Mouse (Mus musculus) neural tube, embryonic 11.5 days (tissue): ENCODE measurements at regions not wholly inside any gene's neighbourhood (a gene's known extent, or its start where the extent isn't known, plus 50 kb on each side); places are given as distances from the start of the nearest gene placed in this dataset.

ENCODE experiments used
- ATAC-seq: fragments of 200-750 bp; cut with Nextera tagmentation; 2 replicates; pipeline ENCODE4 v1.8.0; 2017; ENCODE audit warnings: moderate number of reproducible peaks, mild to moderate bottlenecking, moderate TSS enrichment, moderate library complexity; ENCODE audit not compliant: insufficient read depth, low FRiP score, low TSS enrichment
- DNase-seq: peaks from one replicate; pipeline ENCODE4 v3.0.0-alpha.2; 2015; ENCODE audit warnings: low spot score
- H3K27ac ChIP-seq: fragments of 300-500 bp; sonication (generic); 2 replicates; pipeline ENCODE4 v1.5.1; 2014; ENCODE audit warnings: low read depth, mild to moderate bottlenecking, low read length
- H3K27me3 ChIP-seq: fragments of 300-500 bp; sonication (generic); 2 replicates; pipeline ENCODE4 v1.6.1; 2014; ENCODE audit warnings: mild to moderate bottlenecking, low read length, mixed read lengths; ENCODE audit not compliant: control insufficient read depth, insufficient read depth
- H3K36me3 ChIP-seq: fragments of 300-500 bp; sonication (generic); 2 replicates; pipeline ENCODE4 v1.6.1; 2014; ENCODE audit warnings: mild to moderate bottlenecking, low read length, moderate library complexity, mixed read lengths; ENCODE audit not compliant: control insufficient read depth, insufficient read depth
- H3K4me1 ChIP-seq: fragments of 300-500 bp; sonication (generic); 2 replicates; pipeline ENCODE4 v1.6.1; 2014; ENCODE audit warnings: low read length, mixed read lengths; ENCODE audit not compliant: control insufficient read depth, insufficient read depth
- H3K4me2 ChIP-seq: fragments of 300-500 bp; sonication (generic); 2 replicates; pipeline ENCODE4 v1.6.1; 2014; ENCODE audit warnings: low read depth, mild to moderate bottlenecking, moderate library complexity
- H3K4me3 ChIP-seq: fragments of 300-500 bp; sonication (generic); 2 replicates; pipeline ENCODE4 v1.5.1; 2014; ENCODE audit warnings: low read depth, low read length
- H3K9ac ChIP-seq: fragments of 300-500 bp; sonication (generic); 2 replicates; pipeline ENCODE4 v1.6.1; 2014; ENCODE audit warnings: mild to moderate bottlenecking, low read length
- H3K9me3 ChIP-seq: fragments of 300-500 bp; sonication (generic); 2 replicates; pipeline ENCODE4 v1.6.1; 2016; ENCODE audit warnings: low read length; ENCODE audit not compliant: control insufficient read depth
- WGBS: fragments of 180-500 bp; shearing (Covaris S2); extraction: QIAGEN DNeasy Blood & Tissue Kit; methylation state at CpG from one replicate; pipeline ENCODE4 v1.1.7; 2014; 5-methylcytosine and 5-hydroxymethylcytosine counted together

- Histone ChIP-seq H3K9ac (no peak overlapping the region), H3K4me1 (no peaks in the 10 kb centered on the region), H3K36me3 (no peaks in the 10 kb centered on the region), H3K27me3 (no peaks in the 10 kb centered on the region), H3K27ac (no peak overlapping the region), H3K4me2 (no peak overlapping the region), H3K9me3 (no peaks in the 10 kb centered on the region), H3K4me3 (no peak overlapping the region)
- no peak for ATAC-seq
- no peak for DNase-seq
Measured at GRCm38 (mm10) chr1:148708084-148708483, 1253.0 kb downstream of the Pla2g4a start.

GRCm38 (mm10) chr1:148707657-148708056 lies 1253.4 kb downstream of the Pla2g4a start:
- no peak overlapping the region for H3K9ac ChIP-seq
- DNase-seq (no peak), ATAC-seq (no peak)
- no peaks in the 10 kb centered on the region for H3K27me3 ChIP-seq
- no peaks in the 10 kb centered on the region for H3K4me1 ChIP-seq
- H3K36me3 ChIP-seq, result no peaks in the 10 kb centered on the region
- H3K9me3 ChIP-seq, result no peaks in the 10 kb centered on the region
- H3K27ac ChIP-seq, result no peak overlapping the region
- H3K4me2 ChIP-seq, result no peak overlapping the region
- H3K4me3 ChIP-seq, result no peak overlapping the region

GRCm38 (mm10) chr1:148706271-148706807 lies 1254.8 kb downstream of the Pla2g4a start:
- DNase-seq (no peak), ATAC-seq (no peak)
- no peak overlapping the region for H3K27ac ChIP-seq
- H3K9me3 ChIP-seq, result no peaks in the 10 kb centered on the region
- H3K4me2 ChIP-seq, result no peak overlapping the region
- H3K9ac ChIP-seq, result no peak overlapping the region
- WGBS, result 80% methylated on average over 5 of the region's 5 CpGs
- no peaks in the 10 kb centered on the region for H3K27me3 ChIP-seq
- H3K4me3 ChIP-seq, result no peak overlapping the region
- H3K36me3 ChIP-seq, result no peaks in the 10 kb centered on the region
- H3K4me1 ChIP-seq, result no peaks in the 10 kb centered on the region

- Histone ChIP-seq H3K9me3 (no peaks in the 10 kb centered on the region), H3K9ac (no peak overlapping the region), H3K4me1 (no peaks in the 10 kb centered on the region), H3K27ac (no peak overlapping the region), H3K4me2 (no peak overlapping the region), H3K36me3 (no peaks in the 10 kb centered on the region), H3K27me3 (no peaks in the 10 kb centered on the region), H3K4me3 (no peak overlapping the region)
- ATAC-seq (no peak), DNase-seq (no peak)
- WGBS, result 60% methylated on average over 3 of the region's 3 CpGs
Measured at GRCm38 (mm10) chr1:148700599-148700954, 1260.5 kb downstream of the Pla2g4a start.

DNA sequence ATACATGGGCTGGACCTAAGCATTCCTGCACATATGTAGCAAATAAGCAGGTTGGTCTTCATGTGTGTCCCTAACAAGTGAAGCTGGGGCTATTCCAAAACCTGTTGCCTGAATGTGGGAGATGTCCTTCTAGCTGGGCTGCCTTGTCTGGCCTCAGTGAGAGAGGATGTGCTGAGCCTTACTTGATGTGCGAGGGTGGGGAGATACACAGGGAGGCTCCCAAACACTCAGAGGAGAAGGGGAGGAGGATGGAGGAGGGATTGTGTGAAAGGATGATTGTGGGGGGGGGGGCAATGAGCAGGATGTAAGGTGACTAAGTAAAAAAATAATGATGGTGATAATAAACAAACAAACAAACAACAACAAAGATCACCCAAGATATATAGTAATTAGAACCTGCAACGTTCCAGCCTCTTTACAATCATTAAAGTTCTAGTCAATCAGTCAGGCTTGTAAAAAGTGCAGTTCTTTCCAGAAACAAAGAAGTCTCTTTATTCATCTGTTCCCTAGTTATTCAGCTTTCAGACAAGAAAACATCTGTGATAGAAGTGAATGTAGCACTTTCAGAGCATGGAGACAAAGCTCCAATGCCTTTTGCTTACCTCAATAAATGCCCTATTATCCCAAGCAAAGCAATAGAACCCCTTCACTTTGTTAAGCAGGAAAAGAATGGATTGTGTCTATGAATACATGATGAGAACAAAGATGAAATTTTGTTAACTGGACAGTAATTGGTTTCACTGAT lies 1261.1 kb downstream of the Pla2g4a start:
- no peak overlapping the region for H3K4me3 ChIP-seq
- no peaks in the 10 kb centered on the region for H3K36me3 ChIP-seq
- 51% methylated on average over 2 of the region's 2 CpGs for WGBS
- no peak overlapping the region for H3K4me2 ChIP-seq
- H3K9me3 ChIP-seq, result no peaks in the 10 kb centered on the region
- H3K9ac ChIP-seq, result no peak overlapping the region
- H3K27ac ChIP-seq, result no peak overlapping the region
- H3K4me1 ChIP-seq, result no peaks in the 10 kb centered on the region
- H3K27me3 ChIP-seq, result no peaks in the 10 kb centered on the region
- ATAC-seq (no peak), DNase-seq (no peak)

DNA sequence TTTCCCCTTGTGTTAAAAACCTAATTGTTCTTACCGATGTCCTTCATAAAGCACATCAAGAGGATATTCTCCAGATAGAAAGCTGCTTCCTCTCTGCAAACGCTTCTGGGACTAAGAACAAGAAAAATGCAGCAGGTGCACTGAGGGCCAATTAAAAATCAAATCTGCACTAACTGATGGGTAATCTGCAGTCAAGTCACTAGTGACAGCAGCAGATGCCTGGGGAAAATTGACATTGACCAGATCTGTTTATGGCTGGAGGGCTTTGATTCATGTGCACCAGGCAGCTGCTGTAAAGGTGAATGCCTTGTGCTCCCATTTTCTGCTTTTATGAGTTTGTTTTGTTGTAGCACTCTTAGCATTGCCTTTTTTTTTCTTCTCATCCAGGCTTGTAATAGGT lies 1271.0 kb downstream of the Pla2g4a start:
- H3K9me3 ChIP-seq, result no peaks in the 10 kb centered on the region
- WGBS, result 65% methylated on average over 2 of the region's 2 CpGs
- no peaks in the 10 kb centered on the region for H3K4me1 ChIP-seq
- peak; percentile 15 for DNase-seq
- H3K27me3 ChIP-seq, result no peaks in the 10 kb centered on the region
- H3K4me3 ChIP-seq, result no peak overlapping the region
- H3K9ac ChIP-seq, result no peak overlapping the region
- H3K27ac ChIP-seq, result no peak overlapping the region
- ATAC-seq, result peak; percentile 38; the same call in 1 of the 2 replicates
- no peak overlapping the region for H3K4me2 ChIP-seq
- no peaks in the 10 kb centered on the region for H3K36me3 ChIP-seq

DNA sequence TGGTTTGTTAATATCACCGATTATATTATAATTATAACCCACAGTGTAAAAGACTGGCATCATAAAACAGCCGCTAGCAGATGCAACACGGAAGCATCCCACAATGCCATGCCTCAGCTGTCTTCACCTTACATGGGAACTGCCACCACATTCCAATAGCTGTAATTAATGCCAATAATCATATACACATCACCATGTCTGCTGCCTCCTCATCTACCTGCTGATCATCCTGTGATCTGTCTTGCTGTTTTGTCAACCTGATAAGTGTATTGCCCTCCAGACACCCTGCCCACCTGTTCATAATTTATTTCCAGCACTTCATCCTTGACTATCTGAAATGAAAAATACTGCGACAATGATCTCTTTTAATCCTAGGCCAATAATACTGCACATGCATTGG lies 1271.5 kb downstream of the Pla2g4a start:
- 87% methylated on average over 4 of the region's 4 CpGs for WGBS
- no peak overlapping the region for H3K9ac ChIP-seq

GRCm38 (mm10) chr1:148675516-148675915 lies 1285.6 kb downstream of the Pla2g4a start:
- no peak overlapping the region for H3K9ac ChIP-seq
- H3K4me2 ChIP-seq, result no peak overlapping the region
- H3K27me3 ChIP-seq, result no peaks in the 10 kb centered on the region
- H3K27ac ChIP-seq, result no peak overlapping the region
- no peak overlapping the region for H3K4me3 ChIP-seq
- H3K36me3 ChIP-seq, result no peaks in the 10 kb centered on the region
- no peaks in the 10 kb centered on the region for H3K9me3 ChIP-seq
- no peaks in the 10 kb centered on the region for H3K4me1 ChIP-seq
- ATAC-seq (no peak), DNase-seq (no peak)

More for the DNA sequence above, 1271.5 kb downstream of the Pla2g4a start:
- ATAC-seq (no peak), DNase-seq (no peak)
- H3K4me2 ChIP-seq, result no peak overlapping the region
- no peaks in the 10 kb centered on the region for H3K27me3 ChIP-seq
- no peaks in the 10 kb centered on the region for H3K4me1 ChIP-seq
- H3K9me3 ChIP-seq, result no peaks in the 10 kb centered on the region
- no peak overlapping the region for H3K4me3 ChIP-seq
- no peak overlapping the region for H3K27ac ChIP-seq
- no peaks in the 10 kb centered on the region for H3K36me3 ChIP-seq

DNA sequence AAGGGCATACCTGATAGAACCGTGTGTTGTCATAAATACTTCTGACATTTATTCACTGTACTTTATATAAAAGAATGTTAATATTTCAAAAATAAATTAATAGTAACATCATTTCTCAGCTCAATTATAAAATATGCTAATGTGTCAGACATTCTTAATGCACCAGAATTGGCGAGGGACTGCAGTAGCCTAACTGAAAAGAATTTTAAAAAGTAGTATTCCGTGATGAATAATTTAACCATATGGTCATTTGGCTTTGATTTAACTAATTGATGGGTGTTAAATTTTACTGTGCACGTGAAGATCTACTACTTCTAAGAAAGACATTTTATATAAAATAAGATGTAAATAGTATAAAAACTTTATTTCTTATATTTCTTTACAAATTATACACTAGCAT lies 1296.7 kb downstream of the Pla2g4a start:
- Histone ChIP-seq H3K27me3 (no peaks in the 10 kb centered on the region), H3K27ac (no peak overlapping the region), H3K9me3 (no peaks in the 10 kb centered on the region), H3K9ac (no peak overlapping the region), H3K36me3 (no peaks in the 10 kb centered on the region), H3K4me2 (no peak overlapping the region), H3K4me3 (no peak overlapping the region), H3K4me1 (no peaks in the 10 kb centered on the region)
- ATAC-seq, result no peak
- WGBS, result 81% methylated on average over 4 of the region's 4 CpGs
- no peak for DNase-seq
